Mouse (Mus musculus): ENCODE results near the gene Myl12a. TPM values are rescaled to one million over a fixed set of nuclear protein-coding genes. Genes with fewer than 3 reads are reported as not detected.

Gene Myl12a
- polyA plus RNA-seq (2012; fragmentation: generic; extraction: Trizol) = 770 TPM
- long read RNA-seq, experiment 1, transcript Myl12a-201 (4 exons, 980 nt) = minor isoform, 6 of 1,784 reads
- long read RNA-seq, experiment 1, transcript Myl12a-206 (4 exons, 1,937 nt) = major isoform, 1,670 of 1,784 reads
- long read RNA-seq, experiment 1, partial matches to known transcripts = 59 of 1,784 reads
- long read RNA-seq, experiment 1, other reads (novel, unspliced or antisense) = 47 of 1,784 reads
- long read RNA-seq, experiment 2, transcript Myl12a-206 (4 exons, 1,937 nt) = major isoform, 748 of 760 reads
- long read RNA-seq, experiment 2, partial matches to known transcripts = 4 of 760 reads
- long read RNA-seq, experiment 2, other reads (novel, unspliced or antisense) = 6 of 760 reads

DNA sequence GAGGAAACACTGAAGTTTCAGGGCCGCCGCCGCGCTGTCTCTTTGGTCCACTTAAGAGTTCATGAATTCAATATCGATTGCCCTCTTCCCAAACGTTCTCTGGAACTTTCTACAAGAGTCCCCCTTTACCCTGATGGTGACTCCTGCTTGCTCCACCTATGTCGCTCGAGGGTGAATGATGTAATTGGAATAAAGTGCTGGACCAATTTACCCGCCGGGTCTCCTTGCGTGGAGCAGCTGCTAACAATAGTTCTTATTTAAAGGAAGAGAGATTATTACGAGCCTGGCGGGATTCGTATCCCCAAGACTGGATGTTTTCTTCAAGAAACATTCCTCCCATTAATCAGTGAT, at the start of gene Myl12a:
Gene Myl12a, minus strand, starts transcription at position 135 of the 351 bp plus-strand sequence.
- Histone ChIP-seq H3K79me3 (ENCODE audit: low read depth) (peaks cover 41% of the 10 kb centered on the region), H3K4me3 (ENCODE audit: insufficient read depth, poor library complexity, severe bottlenecking) (peak within 1 kb of the TSS; percentile 99), H3K79me2 (ENCODE audit: control insufficient read depth, insufficient read depth) (peaks cover 44% of the 10 kb centered on the region), H3K27me3 (ENCODE audit: control insufficient read depth, insufficient read depth, insufficient read length) (no peaks in the 10 kb centered on the region), H3ac (ENCODE audit: control insufficient read depth, insufficient read length, low read depth) (peak within 1 kb of the TSS; percentile 95), H3K36me3 (ENCODE audit: control insufficient read depth, insufficient read depth) (peaks cover 25% of the 10 kb centered on the region)
- TF ChIP-seq FOSL1 (IDR thresholded peaks at IDR 0.05; ENCODE audit: insufficient read depth, low read length, poor library complexity, severe bottlenecking) = no peak
- TF ChIP-seq MYOD1 (IDR thresholded peaks at IDR 0.05; ENCODE audit: control insufficient read depth, insufficient read length, low read depth) = no peak
- TF ChIP-seq CTCF (IDR thresholded peaks at IDR 0.05; ENCODE audit: control insufficient read depth, insufficient read depth, insufficient read length) = no peak
- TF ChIP-seq MYOG (IDR thresholded peaks at IDR 0.05; ENCODE audit: control insufficient read depth, extremely low read depth, insufficient read length) = no peak
- no peak for TF ChIP-seq USF1 (IDR thresholded peaks at IDR 0.05; ENCODE audit: low read depth)
- no peak for TF ChIP-seq CEBPB (IDR thresholded peaks at IDR 0.05; ENCODE audit: low read depth)
- TF ChIP-seq MAX (IDR thresholded peaks at IDR 0.05) = no peak

DNA sequence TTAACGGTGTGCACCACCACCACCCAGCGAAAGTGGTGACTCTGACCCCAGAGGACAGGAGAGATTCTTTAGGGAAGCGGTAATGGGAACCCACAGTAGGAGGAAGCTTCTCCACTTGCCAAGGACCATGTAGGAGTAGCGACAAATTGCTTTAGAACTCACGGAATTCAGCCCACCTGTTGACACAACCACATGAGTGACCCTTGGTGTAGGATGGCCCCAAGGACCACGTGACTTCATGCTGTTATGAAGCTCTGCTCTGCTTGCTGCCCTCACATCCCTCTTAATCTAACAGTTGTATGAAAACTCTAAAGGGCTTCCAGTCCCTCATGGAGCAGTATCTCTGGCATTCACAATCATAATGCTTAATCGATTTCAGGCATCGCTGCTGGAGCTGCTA, 46.6 kb upstream of the Myl12a start:
- H3K27me3 ChIP-seq (ENCODE audit: control insufficient read depth, insufficient read depth, insufficient read length) = no peaks in the 10 kb centered on the region
- TF ChIP-seq MYOD1 (IDR thresholded peaks at IDR 0.05; ENCODE audit: control insufficient read depth, insufficient read length, low read depth) = peak; percentile 77
- peak; percentile 61 for TF ChIP-seq USF1 (IDR thresholded peaks at IDR 0.05; ENCODE audit: low read depth)
- TF ChIP-seq CTCF (IDR thresholded peaks at IDR 0.05; ENCODE audit: control insufficient read depth, insufficient read depth, insufficient read length) = no peak
- H3K79me2 ChIP-seq (ENCODE audit: control insufficient read depth, insufficient read depth) = no peaks in the 10 kb centered on the region
- no peak overlapping the region for H3ac ChIP-seq (ENCODE audit: control insufficient read depth, insufficient read length, low read depth)
- H3K36me3 ChIP-seq (ENCODE audit: control insufficient read depth, insufficient read depth) = no peaks in the 10 kb centered on the region
- H3K4me3 ChIP-seq (ENCODE audit: insufficient read depth, poor library complexity, severe bottlenecking) = no peak overlapping the region
- H3K79me3 ChIP-seq (ENCODE audit: low read depth) = no peaks in the 10 kb centered on the region

GRCm38 (mm10) chr17:71046856-71047255, 44.2 kb upstream of the Myl12a start:
- TF ChIP-seq CEBPB (IDR thresholded peaks at IDR 0.05; ENCODE audit: low read depth) = no peak
- TF ChIP-seq USF1 (IDR thresholded peaks at IDR 0.05; ENCODE audit: low read depth) = no peak
- TF ChIP-seq MYOD1 (IDR thresholded peaks at IDR 0.05; ENCODE audit: control insufficient read depth, insufficient read length, low read depth) = no peak
- TF ChIP-seq CTCF (IDR thresholded peaks at IDR 0.05; ENCODE audit: control insufficient read depth, insufficient read depth, insufficient read length) = no peak
- TF ChIP-seq MAX (IDR thresholded peaks at IDR 0.05) = no peak
- no peak for TF ChIP-seq FOSL1 (IDR thresholded peaks at IDR 0.05; ENCODE audit: insufficient read depth, low read length, poor library complexity, severe bottlenecking)
- TF ChIP-seq MYOG (IDR thresholded peaks at IDR 0.05; ENCODE audit: control insufficient read depth, extremely low read depth, insufficient read length) = no peak

DNA sequence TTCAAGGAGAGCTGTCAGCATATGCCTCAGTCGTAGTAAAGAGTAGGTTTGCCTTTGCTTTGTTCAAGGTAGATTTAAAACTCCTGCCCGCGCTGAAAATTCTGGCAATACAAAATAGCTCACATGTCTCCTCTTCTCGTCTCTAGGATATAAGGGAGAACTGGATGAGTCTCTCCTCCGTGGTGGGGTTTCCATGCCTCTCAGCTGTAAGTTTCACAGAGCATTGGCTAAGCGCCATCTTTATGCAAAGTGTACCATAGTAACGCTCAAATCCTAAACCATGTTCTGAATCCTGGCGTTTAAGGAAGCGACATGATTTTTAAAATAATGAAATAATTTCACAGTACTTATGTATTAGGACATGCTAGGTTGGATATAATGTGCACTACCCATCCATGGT, 42.9 kb upstream of the Myl12a start:
- TF ChIP-seq MAX (IDR thresholded peaks at IDR 0.05) (no peak), CTCF (IDR thresholded peaks at IDR 0.05; ENCODE audit: control insufficient read depth, insufficient read depth, insufficient read length) (no peak), USF1 (IDR thresholded peaks at IDR 0.05; ENCODE audit: low read depth) (no peak), FOSL1 (IDR thresholded peaks at IDR 0.05; ENCODE audit: insufficient read depth, low read length, poor library complexity, severe bottlenecking) (no peak), CEBPB (IDR thresholded peaks at IDR 0.05; ENCODE audit: low read depth) (no peak), MYOG (IDR thresholded peaks at IDR 0.05; ENCODE audit: control insufficient read depth, extremely low read depth, insufficient read length) (no peak), MYOD1 (IDR thresholded peaks at IDR 0.05; ENCODE audit: control insufficient read depth, insufficient read length, low read depth) (no peak)
- Histone ChIP-seq H3K4me3 (ENCODE audit: insufficient read depth, poor library complexity, severe bottlenecking) (no peak overlapping the region), H3K27me3 (ENCODE audit: control insufficient read depth, insufficient read depth, insufficient read length) (no peaks in the 10 kb centered on the region)

More at GRCm38 (mm10) chr17:71046856-71047255, 44.2 kb upstream of the Myl12a start:
- Histone ChIP-seq H3K79me2 (ENCODE audit: control insufficient read depth, insufficient read depth) (no peaks in the 10 kb centered on the region), H3K27me3 (ENCODE audit: control insufficient read depth, insufficient read depth, insufficient read length) (no peaks in the 10 kb centered on the region), H3ac (ENCODE audit: control insufficient read depth, insufficient read length, low read depth) (no peak overlapping the region), H3K36me3 (ENCODE audit: control insufficient read depth, insufficient read depth) (no peaks in the 10 kb centered on the region), H3K79me3 (ENCODE audit: low read depth) (no peaks in the 10 kb centered on the region), H3K4me3 (ENCODE audit: insufficient read depth, poor library complexity, severe bottlenecking) (no peak overlapping the region)

DNA sequence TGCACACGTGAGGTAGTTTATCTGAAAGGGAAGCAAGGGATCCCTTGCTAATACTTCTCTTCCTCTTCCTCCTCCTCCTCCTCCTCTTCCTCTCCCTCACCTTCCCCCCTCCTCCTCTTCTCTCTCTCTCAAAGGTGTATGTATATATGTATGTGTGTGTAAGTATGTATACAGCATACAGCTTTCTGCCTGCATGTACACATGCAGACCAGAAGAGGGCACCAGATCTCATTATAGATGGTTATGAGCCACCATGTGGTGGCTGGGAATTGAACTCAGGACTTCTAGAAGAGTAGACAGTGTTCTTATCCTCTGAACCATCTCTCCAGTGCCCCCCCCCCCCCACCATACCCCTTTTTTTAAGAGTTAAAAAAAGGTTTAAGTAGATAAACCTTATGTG, 40.0 kb upstream of the Myl12a start:
- Histone ChIP-seq H3K27me3 (ENCODE audit: control insufficient read depth, insufficient read depth, insufficient read length) (no peaks in the 10 kb centered on the region), H3ac (ENCODE audit: control insufficient read depth, insufficient read length, low read depth) (no peak overlapping the region), H3K36me3 (ENCODE audit: control insufficient read depth, insufficient read depth) (no peaks in the 10 kb centered on the region), H3K79me3 (ENCODE audit: low read depth) (no peaks in the 10 kb centered on the region), H3K79me2 (ENCODE audit: control insufficient read depth, insufficient read depth) (no peaks in the 10 kb centered on the region), H3K4me3 (ENCODE audit: insufficient read depth, poor library complexity, severe bottlenecking) (no peak overlapping the region)
- TF ChIP-seq USF1 (IDR thresholded peaks at IDR 0.05; ENCODE audit: low read depth) (no peak), CEBPB (IDR thresholded peaks at IDR 0.05; ENCODE audit: low read depth) (no peak), MYOD1 (IDR thresholded peaks at IDR 0.05; ENCODE audit: control insufficient read depth, insufficient read length, low read depth) (no peak), MAX (IDR thresholded peaks at IDR 0.05) (no peak), MYOG (IDR thresholded peaks at IDR 0.05; ENCODE audit: control insufficient read depth, extremely low read depth, insufficient read length) (no peak), FOSL1 (IDR thresholded peaks at IDR 0.05; ENCODE audit: insufficient read depth, low read length, poor library complexity, severe bottlenecking) (no peak), CTCF (IDR thresholded peaks at IDR 0.05; ENCODE audit: control insufficient read depth, insufficient read depth, insufficient read length) (no peak)

More for the DNA sequence above, 42.9 kb upstream of the Myl12a start:
- no peaks in the 10 kb centered on the region for H3K79me3 ChIP-seq (ENCODE audit: low read depth)
- no peak overlapping the region for H3ac ChIP-seq (ENCODE audit: control insufficient read depth, insufficient read length, low read depth)
- H3K79me2 ChIP-seq (ENCODE audit: control insufficient read depth, insufficient read depth) = no peaks in the 10 kb centered on the region
- H3K36me3 ChIP-seq (ENCODE audit: control insufficient read depth, insufficient read depth) = no peaks in the 10 kb centered on the region
